Mouse (Mus musculus) olfactory bulb, adult 2 months (tissue): ENCODE results near the gene Gm10135. TPM values are rescaled to one million over a fixed set of nuclear protein-coding genes. Genes with fewer than 3 reads are reported as not detected.
"Not testable (repeated sequence)": the region's sequence is repeated elsewhere in the genome, so short reads cannot be mapped to it uniquely, and the experiment has no call there.

ENCODE experiments used
- H3K27ac ChIP-seq: fragments of 200-500 bp; 2 replicates; pipeline ENCODE4 v1.5.1; 2012; ENCODE audit warnings: low read depth, low read length; ENCODE audit not compliant: insufficient read depth
- H3K4me1 ChIP-seq: fragments of 200-500 bp; 2 replicates; pipeline ENCODE4 v1.6.1; 2012; ENCODE audit warnings: low read length; ENCODE audit not compliant: control insufficient read depth, insufficient read depth
- H3K4me3 ChIP-seq: fragments of 200-500 bp; 2 replicates; pipeline ENCODE4 v1.5.1; 2012; ENCODE audit warnings: mild to moderate bottlenecking, low read depth, low read length, moderate library complexity; ENCODE audit not compliant: insufficient read depth
- CTCF ChIP-seq: fragments of 200-500 bp; IDR thresholded peaks from 2 replicates; pipeline ENCODE4 v1.5.1; 2012; ENCODE audit warnings: low read depth, mild to moderate bottlenecking, low read length, moderate library complexity; ENCODE audit not compliant: insufficient read depth
- POLR2A ChIP-seq: fragments of 200-500 bp; IDR thresholded peaks from 2 replicates; pipeline ENCODE4 v1.6.1; 2012; ENCODE audit warnings: mild to moderate bottlenecking, low read depth, low read length, moderate library complexity; ENCODE audit not compliant: insufficient read depth
- WGBS: fragments of 180-500 bp; shearing (Covaris S2); methylation state at CpG from one replicate; pipeline ENCODE4 v1.1.7; 2018; 5-methylcytosine and 5-hydroxymethylcytosine counted together
- polyA plus RNA-seq: library from polyadenylated mRNA; stranded (reverse); fragments of >200 nt; gene quantifications from 2 replicates; pipeline ENCODE4 v1.2.4, GENCODE M21; 2012; ENCODE audit warnings: low replicate concordance; ENCODE audit not compliant: missing spikeins, insufficient read depth, insufficient read length

The Gm10135 gene
- polyA plus RNA-seq, 1 experiment = not detected

DNA sequence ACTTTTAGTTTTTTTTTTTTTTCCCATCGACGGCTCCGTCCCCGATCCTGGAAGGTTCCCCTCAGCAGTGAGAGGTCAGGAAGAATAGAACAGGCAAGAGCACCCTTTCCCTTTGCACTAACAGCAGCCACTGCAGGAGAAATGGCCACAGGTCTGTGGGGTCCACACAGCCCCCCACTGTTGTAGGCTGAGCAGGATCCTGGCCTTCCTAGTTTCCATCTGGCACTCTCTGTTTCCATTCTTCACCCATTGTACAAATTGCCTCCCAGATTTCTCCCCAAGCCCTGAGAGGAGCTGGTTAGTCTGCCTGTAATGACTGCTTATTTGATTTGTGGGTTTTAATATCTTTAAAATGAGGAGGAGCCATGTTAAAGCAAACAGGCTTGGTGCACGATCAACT lies 29.5 kb upstream of the Gm10135 start:
- Histone ChIP-seq H3K4me3 (no peak overlapping the region), H3K4me1 (peaks cover 7% of the 10 kb centered on the region), H3K27ac (no peak overlapping the region)
- WGBS = 89% methylated on average over 5 of the region's 5 CpGs
- TF ChIP-seq CTCF = no peak
- TF ChIP-seq POLR2A = no peak

DNA sequence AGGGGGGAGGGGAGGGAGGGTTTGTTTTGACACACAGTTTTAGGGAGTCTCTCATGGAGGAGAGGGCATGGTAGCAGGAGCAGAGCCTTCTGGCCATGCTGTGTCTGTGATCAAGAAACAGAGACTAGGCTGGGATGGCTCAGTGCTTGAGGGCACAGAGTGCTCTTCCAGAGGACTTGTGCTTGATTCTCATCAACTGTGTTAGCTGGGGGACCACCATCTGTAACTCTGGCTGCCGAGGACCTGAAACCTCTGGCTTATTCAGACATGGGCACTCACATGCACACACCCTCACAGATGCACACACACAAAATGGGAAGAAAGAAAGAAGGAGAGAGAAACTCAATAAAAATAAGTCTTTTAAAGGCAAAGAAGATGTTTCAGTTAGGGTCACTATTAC lies 24.0 kb upstream of the Gm10135 start:
- not testable (repeated sequence) for H3K4me1 ChIP-seq, H3K4me3 ChIP-seq, H3K27ac ChIP-seq
- WGBS = 87% methylated on average over 1 of the region's 1 CpGs

DNA sequence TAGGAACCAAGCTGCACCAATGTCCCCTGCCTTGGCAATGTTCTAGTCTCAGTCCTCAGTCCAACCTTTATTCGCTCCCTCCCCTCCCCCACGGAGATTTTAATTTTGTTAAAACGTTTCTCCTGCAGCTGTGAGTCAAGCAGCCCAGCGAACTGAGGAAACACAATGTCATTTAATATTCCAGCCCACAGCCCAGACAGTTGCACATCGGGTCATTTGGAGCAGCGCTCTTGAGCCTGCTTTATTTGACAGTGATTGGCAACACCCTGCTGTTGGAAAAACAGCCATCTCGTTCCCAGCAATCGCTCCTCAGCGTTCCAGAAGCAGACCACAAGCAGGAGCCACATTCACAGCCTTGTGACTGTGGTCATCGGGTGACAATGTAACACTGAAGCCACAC lies 20.9 kb upstream of the Gm10135 start:
- no peak overlapping the region for H3K27ac ChIP-seq
- no peak for TF ChIP-seq CTCF
- TF ChIP-seq POLR2A = no peak

DNA sequence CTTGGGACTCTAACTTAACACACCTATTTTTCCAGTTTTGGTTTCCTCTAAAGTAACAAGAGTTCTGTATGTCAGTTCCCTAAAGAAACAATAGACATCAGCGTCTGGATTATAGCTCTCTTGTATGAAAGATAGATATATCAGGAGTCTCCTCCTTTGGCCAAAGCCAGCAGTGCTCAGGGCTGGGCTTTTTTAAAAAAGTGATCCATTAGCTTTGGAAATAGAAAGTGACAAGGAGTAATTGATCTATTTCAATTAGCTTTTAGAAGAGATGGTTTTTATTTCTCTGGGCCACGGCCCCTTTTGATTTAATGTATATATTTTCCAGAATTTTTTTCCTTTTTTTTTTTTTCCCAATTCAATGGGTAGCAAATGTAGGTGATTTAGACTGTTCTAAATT lies 20.4 kb upstream of the Gm10135 start:
- H3K4me1 ChIP-seq = peaks cover 4% of the 10 kb centered on the region
- no peak for TF ChIP-seq POLR2A
- TF ChIP-seq CTCF = no peak
- 57% methylated on average over 2 of the region's 2 CpGs for WGBS
- H3K4me3 ChIP-seq = no peak overlapping the region
- H3K27ac ChIP-seq = no peak overlapping the region

More for the DNA sequence above, 20.9 kb upstream of the Gm10135 start:
- WGBS = 21% methylated on average over 10 of the region's 10 CpGs
- Histone ChIP-seq H3K4me3 (no peak overlapping the region), H3K4me1 (peaks cover 4% of the 10 kb centered on the region)

DNA sequence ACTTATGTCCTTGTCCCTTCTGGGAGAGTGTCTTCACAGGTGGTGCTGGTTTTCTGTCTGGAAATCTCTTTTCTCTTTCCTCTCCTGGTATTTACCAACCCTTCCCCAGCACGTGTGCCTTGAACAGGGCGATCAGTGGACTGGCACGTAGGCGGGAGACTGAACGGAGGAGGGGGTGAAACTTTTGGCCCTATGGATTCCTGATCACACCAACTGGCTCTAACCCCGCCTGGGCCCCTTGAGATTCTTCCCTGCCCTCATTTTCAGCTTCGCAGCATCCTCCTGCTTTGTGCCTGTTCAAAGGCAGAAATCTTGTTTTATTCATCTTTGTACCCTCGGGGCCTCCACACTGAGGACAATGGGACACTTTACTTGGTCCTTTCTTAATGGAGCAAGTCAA lies 19.9 kb upstream of the Gm10135 start:
- TF ChIP-seq POLR2A (no peak), CTCF (no peak)
- no peak overlapping the region for H3K4me3 ChIP-seq
- 80% methylated on average over 8 of the region's 8 CpGs for WGBS
- H3K4me1 ChIP-seq = peaks cover 4% of the 10 kb centered on the region
- H3K27ac ChIP-seq = no peak overlapping the region

DNA sequence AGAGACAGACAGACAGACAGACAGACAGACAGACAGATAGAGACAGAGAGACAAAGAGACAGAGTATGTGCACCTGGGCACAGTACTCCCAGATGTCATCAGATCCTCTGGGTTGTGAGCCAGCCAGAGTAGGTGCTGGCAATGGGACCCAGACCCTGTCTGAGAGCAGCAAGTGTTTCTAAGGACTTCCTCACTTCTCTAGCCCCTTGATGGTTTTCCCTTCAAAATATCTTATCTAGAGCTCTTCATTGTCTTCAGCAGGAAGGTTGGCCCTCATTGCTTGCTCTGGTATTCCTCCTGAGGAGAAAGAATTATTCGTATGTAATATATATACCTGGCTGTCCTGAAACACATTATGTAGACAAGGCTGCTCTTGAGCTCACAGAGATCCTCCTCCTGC lies 18.0 kb upstream of the Gm10135 start:
- peaks cover 4% of the 10 kb centered on the region for H3K4me1 ChIP-seq
- WGBS = 91% methylated on average over 1 of the region's 1 CpGs
- no peak overlapping the region for H3K27ac ChIP-seq
- no peak for TF ChIP-seq CTCF
- TF ChIP-seq POLR2A = no peak
- H3K4me3 ChIP-seq = no peak overlapping the region

DNA sequence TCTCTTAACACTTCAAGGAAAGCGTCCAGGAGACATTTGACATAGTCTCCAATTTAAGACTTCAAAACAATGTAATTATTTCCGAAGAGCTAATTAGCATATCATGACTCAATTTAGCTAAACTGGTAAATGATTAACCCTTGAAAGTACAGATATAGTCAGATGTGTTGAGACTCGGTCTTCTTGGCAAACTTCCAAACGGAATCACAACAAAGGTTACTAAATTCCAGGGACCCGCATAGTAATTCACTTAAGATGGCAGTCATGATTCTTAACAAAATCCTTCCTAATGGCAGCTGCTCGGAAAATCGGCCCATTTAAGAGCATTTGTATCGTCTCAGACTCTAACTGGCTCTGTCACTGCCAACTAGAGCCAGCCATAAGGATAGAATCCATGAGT lies 15.3 kb upstream of the Gm10135 start:
- TF ChIP-seq CTCF (no peak), POLR2A (no peak)
- H3K4me1 ChIP-seq = no peaks in the 10 kb centered on the region
- 40% methylated on average over 8 of the region's 8 CpGs for WGBS
- no peak overlapping the region for H3K27ac ChIP-seq
- H3K4me3 ChIP-seq = no peak overlapping the region

DNA sequence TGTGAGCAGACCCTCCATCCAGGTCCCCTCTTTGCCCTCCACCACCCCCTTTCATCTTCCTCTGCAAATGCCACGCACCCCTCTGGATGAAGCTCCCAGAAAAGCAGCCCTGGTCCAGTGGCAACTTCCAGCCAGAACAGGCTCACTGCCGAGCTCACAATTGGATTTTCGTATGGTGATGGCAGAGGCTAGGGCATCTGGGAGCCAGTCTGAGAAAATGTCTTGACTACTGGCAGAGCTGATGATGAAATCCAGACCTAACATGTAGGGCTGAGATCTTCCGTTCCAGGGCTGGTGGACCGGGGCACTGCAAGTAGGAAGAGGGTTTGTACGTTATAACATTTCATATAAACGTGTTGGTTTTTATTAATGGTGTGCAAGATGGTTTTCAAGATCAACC lies 13.3 kb upstream of the Gm10135 start:
- TF ChIP-seq POLR2A (no peak), CTCF (no peak)
- 94% methylated on average over 7 of the region's 7 CpGs for WGBS
- Histone ChIP-seq H3K4me1 (no peaks in the 10 kb centered on the region), H3K4me3 (no peak overlapping the region), H3K27ac (no peak overlapping the region)

DNA sequence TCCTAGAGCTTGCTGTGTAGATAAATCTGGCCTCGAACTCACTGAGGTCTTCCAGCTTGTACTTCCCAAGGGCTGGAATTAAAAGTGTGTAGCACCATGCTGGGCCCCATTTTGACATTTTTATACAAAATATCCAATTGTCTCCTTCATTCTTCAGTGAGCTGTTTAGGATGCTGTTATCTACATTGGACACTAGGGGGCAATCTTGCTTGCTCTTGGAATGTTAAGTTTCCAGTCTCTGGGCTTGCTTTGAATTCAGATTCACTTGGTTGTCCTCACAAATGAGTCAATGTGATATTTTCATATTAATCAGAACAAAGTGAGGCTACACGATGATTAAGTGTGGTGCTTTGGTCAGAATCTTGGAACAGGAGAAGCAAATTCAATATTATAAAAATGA lies 9.6 kb upstream of the Gm10135 start:
- no peaks in the 10 kb centered on the region for H3K4me1 ChIP-seq
- WGBS = 4% methylated on average over 2 of the region's 2 CpGs
- H3K27ac ChIP-seq = no peak overlapping the region
- no peak overlapping the region for H3K4me3 ChIP-seq
- TF ChIP-seq POLR2A = no peak
- no peak for TF ChIP-seq CTCF

DNA sequence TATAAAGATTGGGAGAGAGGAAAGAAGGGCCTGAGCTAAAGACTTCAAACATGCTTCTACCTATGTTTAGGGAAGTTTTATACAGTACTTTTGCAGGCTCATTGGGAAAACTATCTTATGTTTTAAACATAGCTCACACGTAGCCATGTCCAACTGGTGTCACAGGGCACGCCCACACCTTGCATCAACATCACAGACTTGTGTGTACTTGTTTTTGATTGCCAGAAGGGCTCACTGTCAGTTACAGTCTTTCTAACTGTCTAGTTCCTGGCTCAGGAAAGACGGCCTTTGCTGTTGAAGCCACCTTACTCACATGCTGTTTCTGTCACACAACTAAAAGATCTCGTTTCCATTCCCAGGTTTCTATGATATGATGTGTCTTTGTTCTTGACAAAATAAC lies 2.0 kb upstream of the Gm10135 start:
- TF ChIP-seq POLR2A (no peak), CTCF (no peak)
- WGBS = 88% methylated on average over 4 of the region's 4 CpGs
- no peak overlapping the region for H3K4me3 ChIP-seq
- H3K27ac ChIP-seq = no peak overlapping the region
- H3K4me1 ChIP-seq = peaks cover 2% of the 10 kb centered on the region; the same call in 1 of the 2 replicates
